Mouse (Mus musculus) erythroblast, embryonic 14.5 days (primary cell): ENCODE measurements at regions not wholly inside any gene's neighbourhood (a gene's known extent, or its start where the extent isn't known, plus 50 kb on each side); places are given as distances from the start of the nearest gene placed in this dataset.

Experiments
- H3K27me3 ChIP-seq: 2 replicates; pipeline ENCODE4 v1.6.1; 2012; ENCODE audit warnings: inconsistent platforms; ENCODE audit not compliant: control insufficient read depth
- H3K36me3 ChIP-seq: 2 replicates; pipeline ENCODE4 v1.6.1; 2012; ENCODE audit warnings: mild to moderate bottlenecking, inconsistent platforms; ENCODE audit not compliant: control insufficient read depth
- H3K4me1 ChIP-seq: 2 replicates; pipeline ENCODE4 v1.6.1; 2012; ENCODE audit warnings: inconsistent platforms; ENCODE audit not compliant: control insufficient read depth
- H3K4me3 ChIP-seq: replicated peaks from 2 replicates; pipeline ENCODE3; 2012; ENCODE audit warnings: moderate library complexity, mild to moderate bottlenecking, inconsistent platforms
- H3K9me3 ChIP-seq: 2 replicates; pipeline ENCODE4 v1.6.1; 2012; ENCODE audit warnings: low read length, inconsistent platforms, mixed read lengths; ENCODE audit not compliant: control insufficient read depth
- GATA1 ChIP-seq: IDR thresholded peaks from 2 replicates; pipeline ENCODE4 v1.6.1; 2012; ENCODE audit warnings: low read length, inconsistent platforms, mixed read lengths
- TAL1 ChIP-seq: IDR thresholded peaks from 3 replicates; pipeline ENCODE4 v1.6.1; 2012; ENCODE audit warnings: low read length, inconsistent platforms, mixed read lengths

DNA sequence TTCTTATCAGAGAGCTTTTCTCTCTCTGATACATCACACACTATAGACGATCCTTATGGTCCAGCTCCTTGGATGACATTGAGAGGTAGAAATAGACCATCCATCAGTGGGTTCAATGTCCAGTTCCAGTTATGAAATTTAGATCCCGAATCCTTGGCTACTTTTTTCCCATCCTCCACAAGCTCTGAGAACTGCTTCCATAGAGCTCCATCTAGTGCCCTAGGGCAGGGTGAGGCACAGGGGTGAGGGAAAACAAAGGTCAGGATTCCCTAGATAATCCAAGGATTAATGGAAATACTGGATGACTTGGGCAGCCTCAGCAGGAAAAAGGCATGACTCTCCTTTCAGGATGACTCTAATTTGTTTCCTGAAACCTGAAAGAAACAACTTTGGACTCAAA lies 732.1 kb downstream of the Gsdmc2 start:
- no peak for TF ChIP-seq GATA1
- H3K9me3 ChIP-seq, result no peaks in the 10 kb centered on the region
- H3K27me3 ChIP-seq, result no peaks in the 10 kb centered on the region
- no peaks in the 10 kb centered on the region for H3K4me1 ChIP-seq
- no peak overlapping the region for H3K4me3 ChIP-seq
- H3K36me3 ChIP-seq, result no peaks in the 10 kb centered on the region

DNA sequence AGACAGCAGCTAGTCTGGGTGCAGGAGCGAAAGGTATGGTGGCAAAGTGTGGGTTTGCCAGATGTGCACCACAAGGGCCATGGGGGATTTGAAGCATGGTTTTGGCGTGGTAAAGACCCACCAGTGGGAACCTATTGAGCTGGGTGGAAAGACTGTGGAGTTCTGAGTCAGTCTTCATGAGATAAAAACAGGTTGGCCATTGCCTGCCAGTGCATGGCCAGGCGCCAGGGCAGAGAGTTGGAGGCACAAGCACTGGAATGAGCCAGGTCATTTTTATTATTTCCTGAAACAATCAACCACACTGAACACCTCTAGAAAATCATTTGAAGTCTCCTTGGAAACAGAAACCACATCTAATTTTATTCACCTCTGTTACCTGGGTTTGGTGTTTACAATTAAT lies 744.9 kb downstream of the Gsdmc2 start:
- Histone ChIP-seq H3K36me3 (no peaks in the 10 kb centered on the region), H3K4me1 (no peaks in the 10 kb centered on the region), H3K4me3 (no peak overlapping the region), H3K27me3 (no peaks in the 10 kb centered on the region), H3K9me3 (peaks cover 2% of the 10 kb centered on the region; the same call in 1 of the 2 replicates)
- TF ChIP-seq GATA1 (no peak), TAL1 (no peak)

DNA sequence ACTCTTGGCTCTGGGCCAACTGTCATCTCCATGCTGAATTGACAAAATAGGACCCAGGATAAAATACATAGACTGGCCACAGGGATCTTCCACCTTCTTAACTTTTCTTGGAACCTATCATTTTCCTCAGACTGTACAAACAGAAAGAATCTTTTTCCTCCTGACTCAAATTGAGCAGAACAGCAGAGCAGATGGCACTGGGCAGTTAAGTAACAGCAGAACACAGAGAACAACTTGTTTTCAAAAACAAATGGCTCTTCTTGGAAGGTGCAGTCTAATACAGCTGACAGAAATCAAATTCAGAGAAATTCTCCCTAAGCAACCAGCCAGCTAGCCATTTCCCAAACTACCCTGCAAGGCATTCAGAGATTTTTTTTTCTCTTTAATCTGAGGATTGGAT lies 763.0 kb downstream of the Gsdmc2 start:
- TF ChIP-seq TAL1 (no peak), GATA1 (no peak)

DNA sequence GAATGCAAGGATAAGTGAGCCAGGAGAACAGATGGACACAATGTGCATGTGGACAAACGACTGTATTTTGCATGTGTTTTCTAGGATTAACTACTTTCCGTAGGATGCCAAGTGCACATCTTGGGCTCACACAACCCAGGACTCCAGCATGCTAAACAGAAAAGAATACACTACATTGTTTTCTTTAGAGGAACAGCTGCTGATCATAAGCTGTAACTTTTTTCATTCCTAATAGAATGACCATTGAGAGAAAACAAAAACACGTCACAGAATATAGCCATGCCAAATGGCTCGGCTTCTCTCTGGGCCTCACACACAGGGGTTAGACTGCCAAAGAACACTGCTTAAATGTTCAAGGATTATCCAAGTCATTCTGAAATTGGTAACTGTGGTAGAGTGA lies 765.2 kb downstream of the Gsdmc2 start:
- Histone ChIP-seq H3K9me3 (no peaks in the 10 kb centered on the region), H3K36me3 (no peaks in the 10 kb centered on the region), H3K4me1 (no peaks in the 10 kb centered on the region), H3K4me3 (no peak overlapping the region), H3K27me3 (no peaks in the 10 kb centered on the region)
- TF ChIP-seq TAL1 (no peak), GATA1 (no peak)

More for the DNA sequence above, 763.0 kb downstream of the Gsdmc2 start:
- Histone ChIP-seq H3K36me3 (no peaks in the 10 kb centered on the region), H3K4me1 (no peaks in the 10 kb centered on the region), H3K9me3 (no peaks in the 10 kb centered on the region), H3K27me3 (no peaks in the 10 kb centered on the region), H3K4me3 (no peak overlapping the region)

DNA sequence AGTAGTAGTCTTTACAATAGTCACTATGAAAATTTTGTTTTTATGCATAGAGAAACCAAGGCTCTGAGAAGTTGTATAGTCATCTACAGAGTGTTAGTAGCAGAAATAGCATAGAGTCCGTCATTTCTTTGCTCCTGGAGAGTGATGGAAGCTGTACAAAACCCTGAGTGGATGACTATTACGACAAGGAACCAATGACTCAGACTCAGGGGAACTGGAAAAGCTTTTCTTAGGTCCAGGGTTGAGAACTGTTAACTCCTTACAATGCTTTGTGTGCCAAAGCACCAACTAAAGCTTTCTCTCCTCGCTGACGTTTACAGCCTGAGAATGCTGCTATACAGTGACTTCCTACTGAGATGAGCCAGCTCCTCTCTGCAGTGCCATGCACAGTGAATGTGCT lies 773.1 kb downstream of the Gsdmc2 start:
- Histone ChIP-seq H3K27me3 (no peaks in the 10 kb centered on the region), H3K9me3 (0 out of 2 replicates have a peak, but pooled peaks cover 2% of the 10 kb centered on the region), H3K4me3 (no peak overlapping the region), H3K36me3 (no peaks in the 10 kb centered on the region), H3K4me1 (no peaks in the 10 kb centered on the region)
- no peak for TF ChIP-seq GATA1
- TF ChIP-seq TAL1, result no peak

DNA sequence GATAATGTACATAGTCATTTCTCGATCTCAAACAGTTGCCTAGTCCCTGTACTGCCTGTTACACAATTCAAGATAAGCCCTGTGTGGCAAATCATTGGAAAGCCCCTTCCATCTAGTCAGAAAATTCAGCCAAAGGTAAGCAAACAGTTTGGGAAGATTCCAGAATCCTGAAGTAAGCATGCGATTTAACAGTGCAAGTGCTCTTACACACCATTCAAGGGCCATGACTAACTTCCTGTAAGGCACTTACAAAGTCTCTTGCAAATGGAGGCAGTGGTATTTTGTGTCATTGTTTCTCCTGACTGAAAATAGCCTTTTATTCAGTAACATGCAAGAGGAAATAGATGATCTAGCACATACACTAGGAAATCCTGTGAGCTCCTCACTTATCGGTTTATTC lies 777.9 kb downstream of the Gsdmc2 start:
- Histone ChIP-seq H3K27me3 (no peaks in the 10 kb centered on the region), H3K36me3 (no peaks in the 10 kb centered on the region), H3K9me3 (no peaks in the 10 kb centered on the region), H3K4me3 (no peak overlapping the region), H3K4me1 (no peaks in the 10 kb centered on the region)
- no peak for TF ChIP-seq GATA1
- TF ChIP-seq TAL1, result no peak

DNA sequence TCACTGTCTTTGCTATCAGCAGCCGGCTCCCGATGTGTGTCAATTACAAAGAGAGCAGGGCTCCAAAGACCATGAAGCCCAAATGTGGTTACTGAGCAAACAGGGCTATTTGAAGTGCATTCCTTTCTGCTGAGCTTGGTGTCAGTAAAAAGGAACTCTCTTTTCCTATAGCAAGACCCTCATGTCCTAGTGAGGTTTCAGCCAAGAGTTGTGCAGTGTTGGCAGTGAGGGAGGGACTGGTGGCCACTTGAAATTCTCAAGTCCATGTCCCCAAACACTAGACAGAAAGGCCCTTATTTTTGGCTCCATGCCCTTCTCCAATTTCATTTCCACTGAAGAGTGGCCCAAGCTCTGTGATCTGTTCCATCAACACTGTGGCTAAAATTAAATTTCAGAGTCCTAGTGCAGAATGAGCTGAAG lies 778.9 kb downstream of the Gsdmc2 start:
- TF ChIP-seq TAL1 (no peak), GATA1 (no peak)
- Histone ChIP-seq H3K27me3 (no peaks in the 10 kb centered on the region), H3K4me3 (no peak overlapping the region), H3K9me3 (no peaks in the 10 kb centered on the region), H3K4me1 (no peaks in the 10 kb centered on the region), H3K36me3 (no peaks in the 10 kb centered on the region)

DNA sequence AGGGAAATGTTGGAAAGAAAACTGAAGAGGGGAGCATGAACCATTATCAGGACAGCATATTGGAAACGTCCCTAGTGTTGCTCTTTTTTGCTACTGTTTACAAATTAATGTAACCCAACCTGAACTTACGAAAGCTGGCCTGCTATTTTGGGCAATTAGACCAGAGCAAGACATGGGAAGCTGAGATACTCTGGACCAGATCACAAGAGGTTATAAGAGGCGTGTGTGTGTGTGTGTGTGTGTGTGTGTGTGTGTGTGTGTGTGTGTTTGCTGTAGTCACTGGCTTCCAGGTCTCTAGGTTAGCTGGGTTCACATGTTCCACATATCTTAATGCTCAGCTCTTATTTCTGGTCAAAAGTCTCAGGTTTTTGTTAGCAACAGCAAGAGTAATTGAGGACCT lies 783.1 kb downstream of the Gsdmc2 start:
- Histone ChIP-seq H3K9me3 (no peaks in the 10 kb centered on the region), H3K4me3 (no peak overlapping the region), H3K36me3 (no peaks in the 10 kb centered on the region), H3K4me1 (no peaks in the 10 kb centered on the region), H3K27me3 (no peaks in the 10 kb centered on the region)
- TF ChIP-seq GATA1, result no peak
- no peak for TF ChIP-seq TAL1

DNA sequence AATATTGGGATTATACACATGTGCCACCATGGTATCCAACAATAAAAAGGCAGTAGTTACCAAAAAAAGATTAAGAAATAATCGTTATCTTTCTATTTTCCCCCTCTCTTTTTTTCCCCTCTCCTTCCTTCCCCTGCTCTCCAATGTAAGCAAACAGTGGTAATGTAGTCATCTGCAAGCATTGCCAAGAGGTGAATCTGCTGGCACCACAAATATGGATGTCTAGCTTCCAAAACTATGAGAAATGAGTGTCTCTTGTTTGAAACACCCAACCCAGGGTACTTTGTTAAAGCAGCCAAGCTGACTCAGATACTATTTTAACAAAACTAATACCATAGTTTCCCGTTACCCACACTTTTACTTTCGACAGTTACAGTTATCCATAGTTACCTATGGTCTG lies 784.2 kb downstream of the Gsdmc2 start:
- Histone ChIP-seq H3K4me3 (no peak overlapping the region), H3K27me3 (no peaks in the 10 kb centered on the region), H3K4me1 (no peaks in the 10 kb centered on the region), H3K9me3 (no peaks in the 10 kb centered on the region), H3K36me3 (no peaks in the 10 kb centered on the region)
- TF ChIP-seq GATA1 (no peak), TAL1 (no peak)

DNA sequence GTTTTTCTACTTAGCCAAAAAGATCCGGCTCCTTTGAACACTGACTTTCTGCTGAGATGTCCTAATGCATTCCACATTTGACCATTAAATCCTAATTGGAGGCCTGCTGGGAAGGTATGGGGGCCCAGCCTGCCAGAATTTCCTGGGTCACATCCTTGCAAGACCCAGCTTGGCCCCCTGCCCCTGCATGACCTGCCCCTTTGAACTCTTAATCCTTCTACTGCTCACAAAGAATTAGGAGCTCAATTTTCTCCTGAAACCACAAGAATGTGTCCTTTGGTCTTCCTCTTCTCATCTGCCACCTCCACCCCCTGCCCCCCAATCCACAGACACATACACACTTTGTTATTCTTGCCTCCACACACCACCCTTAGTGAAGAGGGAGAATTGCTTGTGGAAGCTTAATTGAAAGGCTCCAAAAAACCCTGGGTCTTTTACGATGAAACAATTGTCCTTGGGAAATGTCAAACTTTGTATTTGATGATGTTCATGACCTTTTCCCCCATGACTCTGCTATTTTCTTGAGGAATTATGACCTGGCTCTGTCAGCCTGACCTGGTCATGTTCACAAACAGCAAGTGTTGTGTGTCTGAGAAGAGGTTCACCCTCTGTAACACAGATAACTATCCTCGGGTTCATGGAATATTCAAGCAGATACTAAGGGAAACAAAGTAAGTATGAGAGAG lies 792.3 kb downstream of the Gsdmc2 start:
- Histone ChIP-seq H3K36me3 (no peaks in the 10 kb centered on the region), H3K27me3 (no peaks in the 10 kb centered on the region), H3K4me1 (no peaks in the 10 kb centered on the region), H3K4me3 (no peak overlapping the region), H3K9me3 (no peaks in the 10 kb centered on the region)
- TF ChIP-seq GATA1 (no peak), TAL1 (no peak)
